Mouse (Mus musculus) liver, adult 2 months (tissue): ENCODE measurements around the gene Jsrp1.

ENCODE experiments used
- CTCF ChIP-seq: fragments of 200-500 bp; IDR thresholded peaks from 2 replicates; pipeline ENCODE4 v1.5.1; 2011; ENCODE audit warnings: low read depth, low read length, control low read depth
- POLR2A ChIP-seq: fragments of 200-500 bp; IDR thresholded peaks from 2 replicates; pipeline ENCODE4 v1.6.1; 2011; ENCODE audit warnings: low read length, control low read depth; ENCODE audit not compliant: insufficient read depth; ENCODE audit errors: extremely low read depth

DNA sequence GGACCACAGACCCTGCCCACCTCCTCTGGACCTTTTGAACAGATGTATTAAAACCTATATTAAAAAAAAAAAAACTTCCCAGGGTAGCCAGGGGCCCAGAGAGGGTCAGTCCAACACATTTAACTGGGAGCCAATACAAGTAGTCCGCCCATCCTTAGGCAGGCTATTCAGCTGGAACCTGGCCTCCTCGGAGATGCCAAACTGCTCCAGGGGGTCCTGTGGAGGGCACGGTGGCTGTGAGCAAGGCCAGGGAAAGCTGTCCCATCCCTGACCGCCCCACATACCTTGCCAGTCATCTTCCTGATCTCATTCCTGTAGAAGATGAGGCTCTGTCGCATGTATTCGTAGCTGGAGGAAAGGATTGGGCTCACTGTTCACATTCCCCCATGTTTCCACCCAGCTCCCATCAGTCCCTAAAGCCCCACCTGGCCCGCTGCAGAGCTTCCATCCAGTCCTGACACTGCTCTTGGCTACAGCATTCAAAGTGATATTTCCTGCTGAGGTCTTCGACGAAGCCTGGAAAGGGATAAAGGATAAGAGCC is 16.9 kb downstream of the Jsrp1 start:
- no peak for TF ChIP-seq CTCF
- TF ChIP-seq POLR2A: no peak
